Mouse (Mus musculus): Measurements from ENCODE around the gene Gm7173. TPM values are rescaled to one million over a fixed set of nuclear protein-coding genes. Genes with fewer than 3 reads are reported as not detected.

Gene Gm7173
- 0.03 and 0.15 TPM in 2 replicates for polyA plus RNA-seq (2014; fragmentation: Nextera tagmentation; extraction: Ambion mirVana)

DNA sequence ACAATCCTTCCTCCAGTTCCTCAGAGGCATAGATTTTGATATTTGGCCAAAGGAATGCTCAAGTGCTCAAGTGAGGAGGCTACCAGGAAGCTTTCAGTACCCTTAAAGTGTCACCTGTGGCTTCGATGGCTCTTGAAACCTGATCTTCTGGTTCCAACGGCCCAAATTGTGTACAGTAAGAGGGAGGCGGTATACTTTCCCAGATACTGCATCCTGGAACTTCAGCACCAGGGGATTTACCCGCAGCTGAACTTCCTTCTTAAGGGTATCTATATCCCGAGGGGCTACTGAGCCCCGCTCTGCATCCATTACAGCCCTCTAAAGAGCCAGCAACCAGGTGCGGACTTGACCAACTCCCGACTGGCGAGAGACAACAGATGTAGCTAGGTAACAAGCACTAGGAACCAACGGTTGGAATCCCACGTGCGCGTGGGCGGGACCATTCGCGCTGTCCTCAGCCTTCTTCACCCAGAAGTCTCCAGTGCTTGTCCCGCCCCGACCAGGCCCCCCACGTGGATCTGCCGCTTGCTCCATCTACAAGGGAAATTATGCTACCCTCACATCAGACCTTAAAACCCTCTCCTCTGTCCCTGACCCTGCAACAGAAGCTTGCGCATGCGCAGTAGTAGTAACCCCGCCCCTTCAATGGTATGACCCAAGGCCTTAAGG lies at the start of gene Gm7173:
Gene Gm7173 (minus strand): TSS at position 309 of the 669 bp plus-strand sequence.
- ATAC-seq (replicated peaks; ENCODE audit: low FRiP score) (0 out of 2 replicates have a peak, but pooled peaks have one; percentile 34), DNase-seq (ENCODE audit: low spot score) (peak; percentile 32)
- Histone ChIP-seq H3K4me2 (peak within 1 kb of the TSS; percentile 51), H3K9me3 (ENCODE audit: control insufficient read depth, low read length) (no peaks in the 10 kb centered on the region), H3K4me1 (replicated peaks; ENCODE audit: control insufficient read depth, insufficient read depth, low read length) (no peaks in the 10 kb centered on the region), H3K4me3 (ENCODE audit: low read depth, low read length) (peak within 1 kb of the TSS; percentile 34), H3K27ac (ENCODE audit: low read depth, low read length) (no peak within 1 kb of the TSS), H3K27me3 (replicated peaks; ENCODE audit: control insufficient read depth, insufficient read depth, low read length) (no peaks in the 10 kb centered on the region), H3K9ac (ENCODE audit: low read depth, low read length) (no peak within 1 kb of the TSS), H3K36me3 (ENCODE audit: control insufficient read depth, insufficient read depth, low read length) (no peaks in the 10 kb centered on the region)
- 18% methylated on average over 23 of the region's 23 CpGs for WGBS

DNA sequence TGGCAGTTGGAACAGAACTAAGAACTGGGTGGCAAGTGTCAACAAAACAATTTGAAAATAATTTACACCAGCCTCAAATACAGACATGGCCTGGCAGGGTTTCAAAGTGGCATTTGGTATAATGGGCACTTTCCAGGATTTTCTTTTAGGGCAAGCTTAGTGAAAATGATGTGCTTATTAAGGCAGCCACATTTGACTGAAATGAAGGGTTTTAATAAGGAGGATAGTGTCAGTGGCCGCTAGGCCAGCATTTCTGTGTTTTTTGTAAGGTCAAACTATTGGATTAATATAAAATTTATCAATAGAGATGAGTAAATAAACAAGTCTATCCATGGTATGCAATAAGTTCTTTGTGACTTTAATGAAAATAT lies 546 bp upstream of the Gm7173 start:
- Histone ChIP-seq H3K4me3 (ENCODE audit: low read depth, low read length) (peak overlapping the region; percentile 34; the same call in 1 of the 2 replicates), H3K4me2 (peak overlapping the region; percentile 51; the same call in 1 of the 2 replicates), H3K4me1 (replicated peaks; ENCODE audit: control insufficient read depth, insufficient read depth, low read length) (no peaks in the 10 kb centered on the region), H3K9ac (ENCODE audit: low read depth, low read length) (no peak overlapping the region), H3K36me3 (ENCODE audit: control insufficient read depth, insufficient read depth, low read length) (no peaks in the 10 kb centered on the region), H3K27ac (ENCODE audit: low read depth, low read length) (no peak overlapping the region), H3K9me3 (ENCODE audit: control insufficient read depth, low read length) (no peaks in the 10 kb centered on the region), H3K27me3 (replicated peaks; ENCODE audit: control insufficient read depth, insufficient read depth, low read length) (no peaks in the 10 kb centered on the region)
- DNase-seq (ENCODE audit: low spot score), result no peak
- no peak for ATAC-seq (replicated peaks; ENCODE audit: low FRiP score)
- 70% methylated on average over 1 of the region's 1 CpGs for WGBS

DNA sequence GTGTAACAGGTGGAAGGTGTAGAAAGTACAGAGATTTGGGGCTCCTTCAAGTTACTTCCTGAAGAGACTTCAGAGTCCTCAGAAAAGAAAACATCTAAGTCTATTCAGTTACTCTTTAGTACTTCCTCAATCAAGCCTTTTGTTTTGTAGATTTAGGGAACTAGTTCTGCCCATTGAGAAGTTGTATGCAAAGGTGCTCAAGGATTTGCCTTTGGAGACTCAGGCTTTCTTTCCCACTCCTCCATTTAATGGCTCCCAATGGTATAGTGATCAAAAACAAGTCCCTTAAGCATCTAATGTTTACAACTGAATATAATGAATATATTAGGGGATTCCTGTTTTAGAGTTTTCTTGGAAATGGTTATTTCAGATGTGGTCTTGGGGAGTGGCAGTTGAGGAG lies 200.3 kb downstream of the Gm7173 start:
- Histone ChIP-seq H3K4me1 (replicated peaks; ENCODE audit: control insufficient read depth, insufficient read depth, low read length) (no peaks in the 10 kb centered on the region), H3K27ac (ENCODE audit: low read depth, low read length) (no peak overlapping the region), H3K36me3 (ENCODE audit: control insufficient read depth, insufficient read depth, low read length) (no peaks in the 10 kb centered on the region), H3K4me3 (ENCODE audit: low read depth, low read length) (no peak overlapping the region), H3K4me2 (no peak overlapping the region), H3K27me3 (replicated peaks; ENCODE audit: control insufficient read depth, insufficient read depth, low read length) (no peaks in the 10 kb centered on the region), H3K9ac (ENCODE audit: low read depth, low read length) (no peak overlapping the region), H3K9me3 (ENCODE audit: control insufficient read depth, low read length) (no peaks in the 10 kb centered on the region)
- DNase-seq (ENCODE audit: low spot score) (no peak), ATAC-seq (replicated peaks; ENCODE audit: low FRiP score) (no peak)

Other genes starting within 250 kb of the Gm7173 start
- gene Mageb16, start 154.2 kb upstream of the Gm7173 start, polyA plus RNA-seq (2014; fragmentation: Nextera tagmentation; extraction: Ambion mirVana), result 0.74 and 1.8 TPM in 2 replicates

Data from liver, embryonic 11.5 days (tissue).